Mouse (Mus musculus): ENCODE measurements around the gene Manba. TPM values are rescaled to one million over a fixed set of nuclear protein-coding genes. Genes with fewer than 3 reads are reported as not detected.

The Manba gene
- polyA plus RNA-seq, 1 experiment from 2014 or later: 6.1 TPM

Other genes with a start within 250 kb of the Manba start
- 5.6 and 7.2 TPM in 2 replicates for gene Bdh2, start 204.4 kb upstream of the Manba start, polyA plus RNA-seq (2016; fragmentation: Nextera tagmentation; extraction: Ambion mirVana)
- 1.3 and 1.9 TPM in 2 replicates for gene Slc9b2, start 177.9 kb upstream of the Manba start, polyA plus RNA-seq (2016; fragmentation: Nextera tagmentation; extraction: Ambion mirVana)
- not detected in 2 replicates for gene Slc9b1, start 137.6 kb upstream of the Manba start, polyA plus RNA-seq (2016; fragmentation: Nextera tagmentation; extraction: Ambion mirVana)
- 77.1 and 82.5 TPM in 2 replicates for gene Cisd2, start 61.7 kb upstream of the Manba start, polyA plus RNA-seq (2016; fragmentation: Nextera tagmentation; extraction: Ambion mirVana)
- 469 and 495 TPM in 2 replicates for gene Ube2d3, start 47.5 kb upstream of the Manba start, polyA plus RNA-seq (2016; fragmentation: Nextera tagmentation; extraction: Ambion mirVana)
- gene Nfkb1, start 205.9 kb downstream of the Manba start, polyA plus RNA-seq (2016; fragmentation: Nextera tagmentation; extraction: Ambion mirVana): 11.1 and 11.6 TPM in 2 replicates